Mouse (Mus musculus): ENCODE measurements around the gene Tmprss13. TPM values are rescaled to one million over a fixed set of nuclear protein-coding genes. Genes with fewer than 3 reads are reported as not detected.

The Tmprss13 gene
- polyA plus RNA-seq, 1 experiment, result not detected

DNA sequence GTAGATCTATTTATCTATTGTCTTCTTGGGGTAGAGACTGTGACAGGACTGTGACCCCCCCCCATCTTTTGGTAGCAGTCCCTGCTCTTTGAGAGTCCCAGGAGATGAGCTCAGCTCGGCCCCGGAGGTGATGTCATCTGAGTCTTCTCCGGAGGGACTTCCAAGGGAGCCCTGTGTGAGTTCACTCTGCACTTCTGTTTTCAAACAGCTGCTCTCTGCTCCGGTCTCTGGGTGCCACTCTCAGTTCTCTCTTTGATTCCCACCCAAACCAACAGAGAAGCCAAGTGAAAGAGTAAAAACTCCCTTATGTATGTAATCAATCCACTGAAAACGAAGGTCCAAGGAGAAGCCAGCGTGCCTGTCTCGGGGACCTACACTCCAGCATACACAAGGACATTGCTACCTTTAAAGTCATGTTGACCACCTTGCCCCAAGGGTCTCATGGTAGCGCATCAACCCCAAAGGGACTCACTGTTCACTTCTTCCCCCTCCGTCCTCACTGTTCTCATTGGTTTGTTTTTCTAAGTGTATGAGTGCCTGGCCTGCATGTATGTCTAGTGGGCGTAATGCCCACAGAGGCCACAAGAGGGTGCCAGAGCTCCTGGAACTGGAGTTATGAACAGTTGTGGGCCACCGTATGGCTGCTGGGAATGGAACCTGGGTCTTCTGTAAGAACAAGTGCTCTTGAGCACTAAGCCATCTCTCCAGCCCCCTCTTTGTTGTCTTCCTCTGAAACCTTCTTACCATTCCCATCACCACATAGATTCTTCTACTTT is 19.5 kb upstream of the Tmprss13 start:
- H3K4me3 ChIP-seq (ENCODE audit: insufficient read depth, low read length), result no peak overlapping the region
- no peaks in the 10 kb centered on the region for H3K4me1 ChIP-seq (ENCODE audit: control insufficient read depth, insufficient read depth, low read length)
- H3K27ac ChIP-seq (ENCODE audit: insufficient read depth, low read length), result no peak overlapping the region
- TF ChIP-seq CTCF (IDR thresholded peaks at IDR 0.05; ENCODE audit: borderline replicate concordance, insufficient read depth, low read length), result 0 out of 2 replicates have a peak, but pooled peaks have one; percentile 21
- TF ChIP-seq POLR2A (IDR thresholded peaks at IDR 0.05; ENCODE audit: low read depth, low read length), result no peak

DNA sequence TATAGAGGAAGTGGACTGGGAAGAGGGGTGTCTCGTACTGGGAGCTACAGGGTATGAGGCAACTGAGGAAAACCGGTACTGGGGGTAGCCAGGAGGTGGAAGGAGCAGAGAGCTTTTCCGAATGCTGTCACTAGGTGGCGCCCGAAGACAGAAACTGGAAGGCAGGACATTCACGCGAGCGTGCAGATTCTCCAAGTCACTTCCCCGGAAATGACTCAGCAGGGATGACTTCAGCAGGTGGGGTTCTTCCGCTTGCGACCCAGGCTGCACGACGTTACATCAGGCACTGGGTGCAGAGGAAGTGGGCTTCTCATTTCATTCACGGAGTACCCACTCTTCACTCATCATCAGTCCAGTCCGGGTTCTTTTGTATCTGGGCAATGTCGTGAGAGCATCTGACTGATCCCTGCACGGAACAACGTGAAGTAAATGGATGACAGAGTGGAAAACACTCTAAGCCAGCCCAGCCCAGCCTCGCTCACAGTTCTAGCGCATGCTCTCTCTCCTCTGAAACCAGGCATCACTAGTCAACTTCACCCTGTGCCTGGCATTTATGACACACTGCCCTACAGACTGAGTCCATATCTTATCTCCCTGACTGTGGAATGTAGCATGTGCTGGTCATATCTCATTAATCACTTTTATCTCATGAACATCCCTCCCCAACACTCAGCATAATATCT is 18.3 kb upstream of the Tmprss13 start:
- Histone ChIP-seq H3K4me1 (ENCODE audit: control insufficient read depth, insufficient read depth, low read length) (no peaks in the 10 kb centered on the region), H3K4me3 (ENCODE audit: insufficient read depth, low read length) (no peak overlapping the region), H3K27ac (ENCODE audit: insufficient read depth, low read length) (no peak overlapping the region)
- TF ChIP-seq CTCF (IDR thresholded peaks at IDR 0.05; ENCODE audit: borderline replicate concordance, insufficient read depth, low read length) (peak; percentile 75), POLR2A (IDR thresholded peaks at IDR 0.05; ENCODE audit: low read depth, low read length) (peak; percentile 64)

DNA sequence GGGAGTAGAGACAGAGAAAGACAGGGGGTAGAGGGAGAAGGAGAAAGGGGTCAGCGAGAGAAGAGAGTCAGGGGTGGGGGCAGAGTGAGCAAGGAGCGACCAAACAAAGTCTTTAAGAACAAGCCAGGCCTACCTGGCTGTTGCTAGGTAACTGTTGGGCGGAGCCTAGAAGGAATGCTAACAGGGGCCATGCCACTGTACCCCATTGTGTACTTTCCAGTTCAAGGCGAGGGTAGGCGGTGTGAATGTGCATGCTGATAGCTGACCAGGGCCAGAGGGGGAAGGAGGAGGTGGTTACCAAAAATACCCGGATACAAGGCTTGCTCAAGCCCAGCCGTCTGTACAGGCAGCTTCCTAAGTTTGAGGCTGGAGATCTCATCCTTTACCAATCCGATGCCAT is 17.1 kb upstream of the Tmprss13 start:
- Histone ChIP-seq H3K4me3 (ENCODE audit: insufficient read depth, low read length) (no peak overlapping the region), H3K27ac (ENCODE audit: insufficient read depth, low read length) (no peak overlapping the region), H3K4me1 (ENCODE audit: control insufficient read depth, insufficient read depth, low read length) (no peaks in the 10 kb centered on the region)
- no peak for TF ChIP-seq CTCF (IDR thresholded peaks at IDR 0.05; ENCODE audit: borderline replicate concordance, insufficient read depth, low read length)
- TF ChIP-seq POLR2A (IDR thresholded peaks at IDR 0.05; ENCODE audit: low read depth, low read length), result no peak

DNA sequence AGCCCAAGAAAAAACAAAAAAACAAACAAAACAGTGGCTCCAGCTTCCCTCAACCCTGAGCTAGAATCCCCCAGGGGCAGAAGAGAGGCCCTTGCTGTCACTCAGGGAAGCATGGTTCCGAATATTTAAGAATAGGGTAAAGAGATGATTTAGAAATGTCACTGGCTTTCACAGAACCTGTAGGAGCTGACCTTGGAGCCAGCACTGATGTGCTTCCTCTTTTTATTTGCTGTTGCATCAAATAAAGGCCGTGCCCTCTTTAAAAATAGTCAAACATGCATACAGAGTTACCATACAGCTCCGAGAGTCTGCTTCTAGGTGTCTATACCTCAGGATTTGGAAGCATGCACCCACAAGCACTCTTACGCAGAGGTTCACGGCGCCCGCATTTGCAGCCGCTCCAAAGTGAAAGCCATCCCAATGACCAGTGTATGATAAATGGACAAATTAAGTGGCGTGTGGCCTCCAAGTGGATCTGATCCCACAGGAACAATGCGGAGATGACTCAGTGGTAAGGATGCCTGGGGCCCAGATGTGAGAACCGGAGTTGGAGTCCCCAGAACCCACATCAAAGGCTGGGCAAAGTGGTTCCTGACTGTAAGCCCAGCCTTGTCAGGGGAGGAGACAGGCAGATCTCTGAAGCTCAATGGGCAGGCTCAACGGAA is 12.0 kb upstream of the Tmprss13 start:
- no peaks in the 10 kb centered on the region for H3K4me1 ChIP-seq (ENCODE audit: control insufficient read depth, insufficient read depth, low read length)
- no peak overlapping the region for H3K4me3 ChIP-seq (ENCODE audit: insufficient read depth, low read length)
- H3K27ac ChIP-seq (ENCODE audit: insufficient read depth, low read length), result no peak overlapping the region
- TF ChIP-seq CTCF (IDR thresholded peaks at IDR 0.05; ENCODE audit: borderline replicate concordance, insufficient read depth, low read length) (no peak), POLR2A (IDR thresholded peaks at IDR 0.05; ENCODE audit: low read depth, low read length) (no peak)

DNA sequence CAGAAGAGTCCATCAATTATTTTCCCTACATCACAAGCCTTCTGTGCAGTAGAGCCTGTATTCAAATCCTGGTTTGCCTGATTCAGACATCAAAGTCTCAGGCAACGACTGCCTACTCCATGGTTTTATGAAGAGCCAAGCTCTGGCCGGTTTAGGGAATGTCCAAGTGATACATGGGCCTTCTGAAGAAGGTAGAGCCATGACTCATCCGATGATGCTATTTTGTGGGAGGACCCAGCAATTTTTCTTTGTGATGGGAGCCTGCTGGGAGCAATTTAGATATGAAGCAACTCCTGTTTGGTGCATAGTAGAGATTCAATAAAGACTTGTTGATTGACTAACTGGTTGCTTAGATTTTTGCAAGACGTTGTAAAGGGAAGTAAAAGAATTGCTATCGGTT is 10.4 kb upstream of the Tmprss13 start:
- TF ChIP-seq POLR2A (IDR thresholded peaks at IDR 0.05; ENCODE audit: low read depth, low read length), result no peak
- no peak for TF ChIP-seq CTCF (IDR thresholded peaks at IDR 0.05; ENCODE audit: borderline replicate concordance, insufficient read depth, low read length)
- H3K4me1 ChIP-seq (ENCODE audit: control insufficient read depth, insufficient read depth, low read length), result no peaks in the 10 kb centered on the region
- no peak overlapping the region for H3K27ac ChIP-seq (ENCODE audit: insufficient read depth, low read length)
- no peak overlapping the region for H3K4me3 ChIP-seq (ENCODE audit: insufficient read depth, low read length)

DNA sequence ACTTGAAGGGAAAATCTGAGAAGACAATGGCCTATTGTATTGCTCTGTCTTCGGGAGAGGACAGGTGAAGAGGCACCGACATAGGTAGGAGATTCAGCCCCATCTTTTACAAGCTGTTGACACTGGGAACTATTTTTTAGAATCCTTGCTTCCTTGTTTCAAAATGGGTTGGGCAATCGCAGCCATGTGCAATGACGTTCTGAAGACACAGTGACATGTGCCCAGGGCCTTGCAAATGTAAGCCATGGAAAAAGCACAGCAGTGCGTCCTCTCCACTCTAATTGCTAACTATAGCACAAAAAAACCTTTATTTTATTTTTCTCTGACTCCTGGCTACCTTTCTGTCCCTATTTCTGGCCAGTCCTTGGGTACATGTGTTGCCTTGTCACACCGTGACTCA is 7.0 kb upstream of the Tmprss13 start:
- no peak overlapping the region for H3K4me3 ChIP-seq (ENCODE audit: insufficient read depth, low read length)
- TF ChIP-seq POLR2A (IDR thresholded peaks at IDR 0.05; ENCODE audit: low read depth, low read length) (no peak), CTCF (IDR thresholded peaks at IDR 0.05; ENCODE audit: borderline replicate concordance, insufficient read depth, low read length) (no peak)
- H3K27ac ChIP-seq (ENCODE audit: insufficient read depth, low read length), result no peak overlapping the region
- no peaks in the 10 kb centered on the region for H3K4me1 ChIP-seq (ENCODE audit: control insufficient read depth, insufficient read depth, low read length)

DNA sequence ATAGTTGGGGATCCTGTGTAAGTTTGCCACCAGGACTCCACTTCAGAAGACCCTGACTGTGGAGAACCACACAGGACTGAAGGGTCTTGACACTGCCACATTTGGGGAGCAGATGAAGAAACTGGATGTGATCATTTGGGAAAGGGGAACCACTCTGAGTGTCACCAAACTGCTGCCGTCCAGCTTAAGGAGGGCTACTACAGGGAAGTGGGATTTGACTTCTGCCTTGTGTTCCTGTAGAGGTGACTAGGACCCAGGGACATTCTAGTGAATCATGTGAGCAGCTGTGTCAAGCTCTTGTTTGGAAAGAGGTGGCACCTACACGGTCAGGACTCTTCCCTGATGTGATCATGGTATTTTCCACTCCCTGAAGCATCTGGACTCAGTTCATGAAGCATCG is 5.0 kb upstream of the Tmprss13 start:
- no peak overlapping the region for H3K27ac ChIP-seq (ENCODE audit: insufficient read depth, low read length)
- H3K4me1 ChIP-seq (ENCODE audit: control insufficient read depth, insufficient read depth, low read length), result no peaks in the 10 kb centered on the region
- TF ChIP-seq POLR2A (IDR thresholded peaks at IDR 0.05; ENCODE audit: low read depth, low read length) (no peak), CTCF (IDR thresholded peaks at IDR 0.05; ENCODE audit: borderline replicate concordance, insufficient read depth, low read length) (no peak)
- no peak overlapping the region for H3K4me3 ChIP-seq (ENCODE audit: insufficient read depth, low read length)

DNA sequence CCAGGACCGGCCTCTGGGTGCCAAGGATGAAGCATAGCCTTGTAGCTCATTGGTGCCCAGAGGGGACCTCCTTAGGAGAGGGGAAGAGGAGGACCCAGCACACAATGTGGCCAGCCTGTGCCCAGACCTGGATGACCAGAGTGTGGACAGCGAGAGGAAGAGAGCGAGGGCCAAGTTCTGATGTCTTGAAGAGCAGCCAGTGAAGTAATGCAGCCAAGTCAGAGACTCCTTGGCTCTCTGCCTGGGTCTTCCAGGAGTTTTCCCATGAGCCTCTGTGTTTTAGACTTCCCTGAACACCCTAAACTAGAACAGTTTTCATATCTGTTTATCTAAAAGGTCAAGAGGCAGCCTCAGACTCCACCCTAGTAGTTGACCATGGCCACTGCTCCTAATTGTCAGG is 1.3 kb upstream of the Tmprss13 start:
- H3K4me3 ChIP-seq (ENCODE audit: insufficient read depth, low read length), result no peak overlapping the region
- H3K27ac ChIP-seq (ENCODE audit: insufficient read depth, low read length), result no peak overlapping the region
- TF ChIP-seq POLR2A (IDR thresholded peaks at IDR 0.05; ENCODE audit: low read depth, low read length) (no peak), CTCF (IDR thresholded peaks at IDR 0.05; ENCODE audit: borderline replicate concordance, insufficient read depth, low read length) (no peak)
- H3K4me1 ChIP-seq (ENCODE audit: control insufficient read depth, insufficient read depth, low read length), result no peaks in the 10 kb centered on the region

DNA sequence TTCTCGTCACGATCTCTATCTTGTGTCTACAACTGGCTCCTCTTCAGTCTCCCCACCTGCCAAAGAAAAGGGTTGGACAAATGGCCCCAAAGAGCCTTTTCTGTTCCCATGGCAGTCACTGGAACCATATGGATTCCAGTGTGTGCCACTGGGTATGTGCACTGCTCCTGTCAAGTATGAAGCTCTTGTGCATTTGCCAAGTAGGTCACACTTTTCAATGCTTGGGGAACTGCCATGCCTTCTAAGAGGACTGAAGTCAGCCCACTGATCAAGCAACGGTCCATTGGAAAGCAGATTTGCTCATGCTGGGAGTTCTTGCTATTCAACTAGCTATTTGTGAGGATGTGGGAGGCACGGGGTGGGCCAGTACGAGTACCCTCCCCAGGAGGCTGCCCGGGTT is 2.6 kb downstream of the Tmprss13 start:
- no peak overlapping the region for H3K4me3 ChIP-seq (ENCODE audit: insufficient read depth, low read length)
- no peaks in the 10 kb centered on the region for H3K4me1 ChIP-seq (ENCODE audit: control insufficient read depth, insufficient read depth, low read length)
- TF ChIP-seq POLR2A (IDR thresholded peaks at IDR 0.05; ENCODE audit: low read depth, low read length), result no peak
- TF ChIP-seq CTCF (IDR thresholded peaks at IDR 0.05; ENCODE audit: borderline replicate concordance, insufficient read depth, low read length), result no peak
- no peak overlapping the region for H3K27ac ChIP-seq (ENCODE audit: insufficient read depth, low read length)

Measured in embryonic fibroblast, embryonic 13.5 days (primary cell).